Mouse (Mus musculus) heart, postnatal 0 days (tissue): ENCODE results near the gene Mcl1. TPM values are rescaled to one million over a fixed set of nuclear protein-coding genes. Genes with fewer than 3 reads are reported as not detected.

ENCODE experiments used
- ATAC-seq: fragments of 200-750 bp; cut with Nextera tagmentation; 2 replicates; pipeline ENCODE4 v1.8.0; 2017; ENCODE audit warnings: low read depth, moderate number of reproducible peaks, moderate library complexity; ENCODE audit not compliant: insufficient read depth
- DNase-seq: peaks from one replicate; pipeline ENCODE4 v3.0.0-alpha.2; 2016; ENCODE audit warnings: low spot score
- H3K27ac ChIP-seq: fragments of 300-500 bp; sonication (generic); 2 replicates; pipeline ENCODE4 v1.5.1; 2014; ENCODE audit warnings: low read depth, mild to moderate bottlenecking
- H3K27me3 ChIP-seq: fragments of 300-500 bp; sonication (generic); 2 replicates; pipeline ENCODE4 v1.6.1; 2014; ENCODE audit warnings: low read length, mixed read lengths; ENCODE audit not compliant: control insufficient read depth, insufficient read depth
- H3K36me3 ChIP-seq: fragments of 300-500 bp; sonication (generic); replicated peaks from 2 replicates; pipeline ENCODE4 v1.6.1; 2014; ENCODE audit warnings: low read length, mixed read lengths; ENCODE audit not compliant: control insufficient read depth, insufficient read depth
- H3K4me1 ChIP-seq: fragments of 300-500 bp; sonication (generic); 2 replicates; pipeline ENCODE4 v1.6.1; 2014; ENCODE audit warnings: antibody characterized with exemption; ENCODE audit not compliant: control insufficient read depth, insufficient read depth
- H3K4me2 ChIP-seq: fragments of 300-500 bp; sonication (generic); 2 replicates; pipeline ENCODE4 v1.6.1; 2014; ENCODE audit warnings: low read depth, mild to moderate bottlenecking, low read length, moderate library complexity
- H3K4me3 ChIP-seq: fragments of 300-500 bp; sonication (generic); 2 replicates; pipeline ENCODE4 v1.5.1; 2014; ENCODE audit warnings: low read depth, low read length
- H3K9ac ChIP-seq: fragments of 300-500 bp; sonication (generic); replicated peaks from 2 replicates; pipeline ENCODE4 v1.6.1; 2014; ENCODE audit warnings: low read depth, low read length, mixed read lengths
- H3K9me3 ChIP-seq: fragments of 300-500 bp; sonication (generic); replicated peaks from 2 replicates; pipeline ENCODE4 v1.6.1; 2016; ENCODE audit warnings: low read length; ENCODE audit not compliant: control insufficient read depth
- CTCF ChIP-seq: IDR thresholded peaks from 2 replicates; pipeline ENCODE4 v1.5.1; 2016; ENCODE audit warnings: antibody characterized with exemption, control low read depth, low read depth
- EP300 ChIP-seq: IDR thresholded peaks from 2 replicates; pipeline ENCODE4 v1.6.1; 2016; ENCODE audit warnings: antibody characterized with exemption, low read depth
- WGBS: fragments of 180-500 bp; shearing (Covaris S2); extraction: QIAGEN DNeasy Blood & Tissue Kit; methylation state at CpG from one replicate; pipeline ENCODE4 v1.1.7; 2014; 5-methylcytosine and 5-hydroxymethylcytosine counted together
- polyA plus RNA-seq: library from polyadenylated mRNA; unstranded; fragments of >200 nt; fragmentation: Nextera tagmentation; extraction: Ambion mirVana; gene quantifications from 2 replicates; pipeline ENCODE4 v1.2.1, GENCODE M21; 2015
- total RNA-seq: library from RNA; depleted of rRNA; stranded (reverse); fragments of >200 nt; gene quantifications from 2 replicates; pipeline ENCODE4 v1.2.3, GENCODE M21; 2014; ENCODE audit warnings: low replicate concordance

Gene Mcl1
- total and polyA plus RNA-seq, 2 experiments from 2014 or later, result 50.1 to 278 TPM

- H3K9me3 ChIP-seq, result no peaks in the 10 kb centered on the region
- no peak for ATAC-seq
- no peak for DNase-seq
- H3K9ac ChIP-seq, result no peak overlapping the region
- WGBS, result 70% methylated on average over 4 of the region's 4 CpGs
- H3K4me2 ChIP-seq, result no peak overlapping the region
- no peaks in the 10 kb centered on the region for H3K27me3 ChIP-seq
- no peak overlapping the region for H3K4me3 ChIP-seq
- peaks cover 5% of the 10 kb centered on the region for H3K36me3 ChIP-seq
- peak overlapping the region; percentile 21; the same call in 1 of the 2 replicates for H3K27ac ChIP-seq
- H3K4me1 ChIP-seq, result peaks cover 38% of the 10 kb centered on the region
- TF ChIP-seq EP300, result no peak
- TF ChIP-seq CTCF, result no peak
These were observed 26.7 kb downstream of the Mcl1 start for GRCm38 (mm10) chr3:95685301-95685700.

DNA sequence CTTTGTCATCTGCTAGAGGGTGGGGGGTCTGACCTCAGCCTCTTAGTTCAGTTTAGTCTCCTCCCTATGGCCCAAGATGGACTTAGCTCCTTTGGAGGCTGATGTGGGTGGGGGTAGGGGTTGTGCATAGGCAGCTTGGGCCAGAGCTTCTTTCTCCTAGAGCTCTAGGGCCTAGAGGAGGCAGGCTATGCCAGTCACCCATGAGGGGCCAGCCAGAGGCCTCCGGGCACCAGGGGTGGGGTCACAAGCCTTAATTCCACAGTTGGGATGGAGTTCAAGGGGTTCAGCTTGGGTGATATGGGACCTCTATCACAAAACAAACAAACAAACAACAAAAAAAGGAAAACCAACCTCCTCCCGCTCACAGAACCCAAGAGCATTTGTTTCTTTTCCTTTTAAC lies 27.1 kb downstream of the Mcl1 start:
- no peak for DNase-seq
- H3K4me1 ChIP-seq, result peaks cover 41% of the 10 kb centered on the region
- 68% methylated on average over 2 of the region's 2 CpGs for WGBS

GRCm38 (mm10) chr3:95686492-95687167 lies 28.0 kb downstream of the Mcl1 start:
- Histone ChIP-seq H3K4me3 (peak overlapping the region; percentile 57), H3K9ac (peak overlapping the region; percentile 69), H3K9me3 (no peaks in the 10 kb centered on the region), H3K36me3 (peaks cover 5% of the 10 kb centered on the region), H3K27ac (peak overlapping the region; percentile 96), H3K4me2 (peak overlapping the region; percentile 75), H3K27me3 (no peaks in the 10 kb centered on the region), H3K4me1 (peaks cover 41% of the 10 kb centered on the region)
- DNase-seq, result no peak
- ATAC-seq, result no peak
- no peak for TF ChIP-seq EP300
- no peak for TF ChIP-seq CTCF
- 48% methylated on average over 8 of the region's 10 CpGs for WGBS

More for the DNA sequence above, 27.1 kb downstream of the Mcl1 start:
- Histone ChIP-seq H3K27me3 (no peaks in the 10 kb centered on the region), H3K36me3 (peaks cover 5% of the 10 kb centered on the region), H3K9ac (no peak overlapping the region), H3K4me3 (no peak overlapping the region), H3K27ac (0 out of 2 replicates have a peak overlapping the region, but pooled peaks have one; percentile 12), H3K4me2 (no peak overlapping the region), H3K9me3 (no peaks in the 10 kb centered on the region)
- TF ChIP-seq CTCF, result no peak
- TF ChIP-seq EP300, result no peak
- ATAC-seq, result no peak

GRCm38 (mm10) chr3:95687168-95687523 lies 28.6 kb downstream of the Mcl1 start:
- 17% methylated on average over 4 of the region's 4 CpGs for WGBS

DNA sequence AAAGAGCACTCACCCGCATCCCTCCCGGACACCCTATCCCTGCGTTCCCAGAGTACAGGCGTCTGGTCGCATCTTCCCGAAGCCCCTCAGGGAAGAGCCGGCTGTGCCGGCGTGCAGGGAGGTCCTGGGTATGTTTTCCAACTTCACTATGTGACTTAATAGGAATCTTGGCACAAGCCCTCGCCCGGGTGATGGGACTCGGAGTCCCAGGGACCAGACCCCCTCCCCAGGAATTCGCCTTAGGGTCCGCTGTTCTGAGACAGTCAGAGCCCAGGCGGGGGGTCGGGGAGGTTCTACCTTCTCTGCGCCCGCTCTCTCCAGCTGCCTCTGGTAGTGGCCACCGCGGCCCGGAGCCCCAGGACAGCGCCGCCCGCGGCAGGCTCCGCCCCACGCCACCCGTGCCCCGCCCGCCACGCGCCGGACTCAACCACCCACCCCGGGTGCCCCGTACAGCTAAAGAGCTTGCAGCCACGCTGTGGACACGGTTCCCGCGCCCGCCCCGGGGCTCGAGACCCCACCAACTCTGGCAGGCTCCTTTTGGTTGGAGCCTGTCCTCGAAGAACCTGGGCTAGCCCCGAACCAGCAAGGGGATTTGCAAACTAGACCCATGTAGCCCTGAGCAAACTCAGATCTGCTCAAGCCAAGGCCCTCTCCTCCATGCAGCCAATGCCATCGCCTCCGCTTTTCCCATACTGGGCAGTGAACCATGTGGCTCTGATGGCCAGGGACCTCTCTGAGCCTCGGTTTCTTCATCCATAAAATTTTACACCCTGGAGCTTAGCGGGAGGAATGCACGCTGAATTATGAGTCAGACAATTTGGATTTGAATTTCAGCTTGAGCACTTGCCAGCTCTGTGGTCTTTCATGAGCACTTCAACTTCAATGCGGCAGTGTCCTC lies 29.2 kb downstream of the Mcl1 start, which contains the start of gene Adamtsl4:
Gene Adamtsl4, minus strand, starts transcription at position 394 of the 898 bp plus-strand sequence.
- WGBS, result 4% methylated on average over 49 of the region's 50 CpGs
- Histone ChIP-seq H3K4me2 (peak within 1 kb of the TSS; percentile 75), H3K9ac (peak within 1 kb of the TSS; percentile 69), H3K27me3 (no peaks in the 10 kb centered on the region), H3K27ac (peak within 1 kb of the TSS; percentile 96), H3K4me1 (peaks cover 44% of the 10 kb centered on the region), H3K4me3 (peak within 1 kb of the TSS; percentile 57), H3K9me3 (no peaks in the 10 kb centered on the region), H3K36me3 (peaks cover 5% of the 10 kb centered on the region)
- DNase-seq (peak; percentile 77), ATAC-seq (peak; percentile 67)
- TF ChIP-seq EP300, result no peak
- no peak for TF ChIP-seq CTCF

More at GRCm38 (mm10) chr3:95687168-95687523, 28.6 kb downstream of the Mcl1 start:
- TF ChIP-seq EP300 (no peak), CTCF (no peak)
- Histone ChIP-seq H3K36me3 (peaks cover 5% of the 10 kb centered on the region), H3K27ac (peak overlapping the region; percentile 96), H3K9me3 (no peaks in the 10 kb centered on the region), H3K9ac (peak overlapping the region; percentile 69), H3K4me1 (peaks cover 41% of the 10 kb centered on the region), H3K4me2 (peak overlapping the region; percentile 75), H3K27me3 (no peaks in the 10 kb centered on the region), H3K4me3 (peak overlapping the region; percentile 57)
- DNase-seq (no peak), ATAC-seq (peak; percentile 2; the same call in 1 of the 2 replicates)
